Mouse (Mus musculus) fat pad, adult 2 months (tissue): ENCODE measurements at regions not wholly inside any gene's neighbourhood (a gene's known extent, or its start where the extent isn't known, plus 50 kb on each side); places are given as distances from the start of the nearest gene placed in this dataset.
A peak's percentile ranks its signal among the peaks of the same experiment; 100 is the strongest.

Experiments
- DNase-seq: peaks from one replicate; pipeline ENCODE4 v3.0.0-alpha.2; 2011; ENCODE audit warnings: low read depth, low spot score; ENCODE audit errors: extremely low read depth

- no peak for DNase-seq
Observed at GRCm38 (mm10) chr13:107944831-107945230, 99.4 kb upstream of the Smim15 start.

DNA sequence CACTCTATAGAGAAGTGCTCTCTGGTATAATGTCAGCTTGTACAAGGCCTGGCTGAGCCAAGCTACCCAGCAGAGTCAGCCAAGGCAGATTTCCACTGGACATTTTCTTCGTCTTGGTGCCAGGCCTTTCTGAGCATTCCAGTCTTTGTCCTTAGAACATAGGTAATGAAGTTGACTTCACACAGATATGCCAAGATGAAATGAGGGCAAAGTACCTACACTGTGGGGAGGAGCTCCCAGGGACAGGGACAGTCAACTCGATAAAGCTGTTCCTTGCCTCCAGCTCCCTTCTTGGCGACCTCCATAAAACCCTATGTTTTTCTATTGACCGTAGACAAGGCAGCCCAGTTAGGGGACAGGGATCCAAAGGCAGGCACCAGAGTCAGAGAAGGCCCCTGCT is 101.3 kb upstream of the Smim15 start:
- no peak for DNase-seq

- no peak for DNase-seq
Observed at GRCm38 (mm10) chr13:107942297-107942962, 101.8 kb upstream of the Smim15 start.

- DNase-seq: no peak
Observed at GRCm38 (mm10) chr13:107939916-107940646, 104.2 kb upstream of the Smim15 start.

GRCm38 (mm10) chr13:107935611-107936010 is 108.6 kb upstream of the Smim15 start:
- no peak for DNase-seq

DNA sequence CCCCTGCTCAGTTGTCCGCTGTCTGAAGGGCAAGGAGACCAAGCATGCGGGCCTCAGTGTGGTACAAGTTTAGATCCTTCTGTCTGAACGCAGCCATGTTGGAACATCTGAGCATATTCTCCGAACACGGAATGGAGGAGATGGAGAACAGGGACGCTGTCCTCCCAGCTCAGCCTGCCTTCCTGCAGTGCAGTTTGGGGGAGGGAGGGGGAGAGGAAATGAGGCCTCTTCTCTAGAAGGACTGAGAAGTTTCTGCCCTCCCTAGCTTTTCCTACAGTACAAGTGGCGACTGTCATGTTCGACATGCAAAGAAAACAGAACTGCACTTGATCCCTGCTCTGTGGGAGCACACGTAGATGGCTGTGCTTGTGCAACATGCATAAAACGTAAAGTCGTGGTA is 109.6 kb upstream of the Smim15 start:
- no peak for DNase-seq

GRCm38 (mm10) chr13:107933598-107934571 is 110.4 kb upstream of the Smim15 start:
- no peak for DNase-seq

DNA sequence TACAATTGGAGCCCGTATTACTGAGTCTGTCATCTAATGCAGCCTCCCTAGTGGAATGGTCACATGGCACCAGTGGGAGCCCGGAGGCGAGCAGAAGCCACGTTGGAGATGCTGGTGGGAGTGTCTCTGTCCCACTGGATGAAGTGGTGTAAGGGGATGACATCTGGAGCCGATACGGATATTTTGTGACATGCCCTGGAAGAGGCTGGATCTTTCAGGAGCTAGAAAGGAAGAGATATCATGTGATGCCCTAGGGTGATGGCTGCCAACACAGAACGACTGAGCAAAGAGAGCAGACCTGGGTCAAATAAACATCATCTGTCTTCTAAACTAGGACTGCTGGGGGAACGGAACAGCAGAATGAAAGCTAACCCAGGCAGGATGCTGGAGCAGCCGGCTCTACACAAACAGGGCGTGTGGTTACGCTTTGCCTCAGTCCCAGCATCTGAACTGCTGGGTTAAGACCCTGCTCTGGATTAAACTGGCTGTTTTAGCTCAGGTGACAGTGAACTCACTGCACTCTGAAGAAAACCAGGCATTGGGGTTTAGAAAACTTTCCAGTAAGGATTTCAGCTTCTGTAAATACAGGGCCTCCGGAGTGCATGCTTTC is 111.7 kb upstream of the Smim15 start:
- no peak for DNase-seq

- no peak for DNase-seq
Observed at GRCm38 (mm10) chr13:107931216-107931615, 113.0 kb upstream of the Smim15 start.

- DNase-seq: no peak
Observed at GRCm38 (mm10) chr13:107927499-107928215, 116.6 kb upstream of the Smim15 start.

GRCm38 (mm10) chr13:107925470-107925869 is 118.8 kb upstream of the Smim15 start:
- peak; percentile 71 for DNase-seq

GRCm38 (mm10) chr13:107923129-107924114 is 120.8 kb upstream of the Smim15 start:
- peak; percentile 65 for DNase-seq

GRCm38 (mm10) chr13:107919403-107919802 is 124.8 kb upstream of the Smim15 start:
- DNase-seq: no peak

DNA sequence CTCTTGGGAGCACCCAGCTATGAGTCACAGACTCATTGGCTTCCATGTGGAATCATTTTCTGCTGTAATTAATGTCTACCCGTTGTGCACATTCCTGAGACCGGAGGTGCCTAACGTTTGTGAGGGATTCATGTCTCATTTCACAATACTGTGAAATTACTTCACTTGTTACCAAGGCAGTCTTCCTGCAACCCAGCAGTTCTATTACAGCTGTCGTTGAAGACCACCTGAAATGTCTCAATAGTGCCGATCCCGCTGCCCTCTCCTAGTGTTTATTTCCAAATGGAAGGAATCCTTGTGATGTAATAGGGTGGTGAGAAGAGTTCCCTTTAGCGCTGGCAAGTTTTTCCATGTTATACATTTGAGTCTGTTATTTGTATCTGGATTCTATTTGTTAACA is 125.8 kb upstream of the Smim15 start:
- no peak for DNase-seq

GRCm38 (mm10) chr13:107918065-107918464 is 126.2 kb upstream of the Smim15 start:
- DNase-seq: no peak

GRCm38 (mm10) chr13:107917564-107917963 is 126.7 kb upstream of the Smim15 start:
- no peak for DNase-seq

DNA sequence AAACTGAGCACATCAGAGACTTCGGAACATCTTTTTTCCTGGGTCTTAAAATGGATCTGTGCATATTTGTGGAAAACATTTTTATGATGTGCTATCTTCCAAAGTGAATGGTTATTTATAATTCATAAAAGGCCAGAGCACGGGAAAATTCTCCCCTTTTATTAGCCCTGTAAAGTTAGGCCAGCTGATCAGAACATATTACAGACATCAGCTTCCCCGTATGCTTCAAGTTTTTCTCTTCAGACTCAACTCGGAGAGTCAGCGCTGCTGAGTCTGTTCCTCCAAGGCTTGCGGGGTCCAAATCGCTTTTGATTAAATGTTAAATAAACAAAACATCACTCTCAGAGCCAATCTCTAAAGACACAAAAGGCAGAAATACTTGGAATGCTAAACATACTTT is 134.1 kb upstream of the Smim15 start:
- DNase-seq: no peak

DNA sequence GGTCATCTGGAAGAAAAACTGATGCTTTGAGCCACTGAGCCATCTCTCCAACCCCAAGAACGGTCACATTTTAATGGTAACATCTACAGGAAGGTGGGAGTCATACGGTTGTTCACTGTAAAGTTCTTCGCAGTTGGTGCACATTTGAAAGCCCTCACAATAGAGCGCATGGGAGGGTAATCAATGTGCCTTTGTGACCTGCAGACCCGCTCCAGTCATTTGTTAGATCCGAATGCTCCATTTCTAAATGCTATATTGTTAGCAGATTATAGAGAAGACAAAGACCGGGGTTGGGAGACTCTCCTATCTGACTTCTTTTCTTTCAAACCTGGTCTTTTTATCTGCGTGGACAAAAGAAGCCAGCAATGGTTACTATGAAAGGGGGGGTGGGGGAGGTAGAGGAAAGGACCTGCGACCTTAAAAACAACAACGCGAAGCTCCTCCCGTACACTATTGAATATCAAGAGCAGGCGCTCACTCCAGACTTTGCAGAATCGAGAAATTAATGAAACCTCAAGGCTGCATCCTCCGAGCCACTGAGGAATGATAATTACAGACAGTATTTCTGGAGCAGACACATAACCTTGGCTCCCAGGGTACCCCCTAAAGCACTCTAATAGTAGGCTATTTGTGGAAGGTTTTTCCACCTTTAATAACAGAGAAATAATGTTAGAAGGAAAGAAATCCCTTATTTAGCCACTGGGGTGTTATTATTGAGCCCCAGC is 134.7 kb upstream of the Smim15 start:
- DNase-seq: no peak

DNA sequence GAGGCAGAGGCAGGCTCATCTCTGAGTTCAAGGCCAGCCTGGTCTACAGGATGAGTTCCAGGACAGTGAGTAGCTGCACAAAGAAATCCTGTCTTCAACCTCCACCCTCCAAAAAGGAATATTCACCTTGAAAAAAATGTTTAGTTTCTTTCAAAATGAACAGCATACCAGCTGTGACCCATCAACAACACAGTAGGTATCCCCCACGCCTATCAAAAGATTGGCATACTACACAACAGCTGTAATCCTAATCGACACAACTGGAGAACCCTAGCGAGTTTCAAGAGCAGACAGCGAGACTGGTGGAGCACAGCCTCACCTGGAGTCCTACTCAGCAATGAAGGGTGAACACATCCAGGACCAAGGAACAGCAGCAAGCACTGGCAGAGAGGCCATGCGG is 136.3 kb upstream of the Smim15 start:
- no peak for DNase-seq
